ENCODE assay signal across 8 mouse cellular contexts in the genomic region with DNA sequence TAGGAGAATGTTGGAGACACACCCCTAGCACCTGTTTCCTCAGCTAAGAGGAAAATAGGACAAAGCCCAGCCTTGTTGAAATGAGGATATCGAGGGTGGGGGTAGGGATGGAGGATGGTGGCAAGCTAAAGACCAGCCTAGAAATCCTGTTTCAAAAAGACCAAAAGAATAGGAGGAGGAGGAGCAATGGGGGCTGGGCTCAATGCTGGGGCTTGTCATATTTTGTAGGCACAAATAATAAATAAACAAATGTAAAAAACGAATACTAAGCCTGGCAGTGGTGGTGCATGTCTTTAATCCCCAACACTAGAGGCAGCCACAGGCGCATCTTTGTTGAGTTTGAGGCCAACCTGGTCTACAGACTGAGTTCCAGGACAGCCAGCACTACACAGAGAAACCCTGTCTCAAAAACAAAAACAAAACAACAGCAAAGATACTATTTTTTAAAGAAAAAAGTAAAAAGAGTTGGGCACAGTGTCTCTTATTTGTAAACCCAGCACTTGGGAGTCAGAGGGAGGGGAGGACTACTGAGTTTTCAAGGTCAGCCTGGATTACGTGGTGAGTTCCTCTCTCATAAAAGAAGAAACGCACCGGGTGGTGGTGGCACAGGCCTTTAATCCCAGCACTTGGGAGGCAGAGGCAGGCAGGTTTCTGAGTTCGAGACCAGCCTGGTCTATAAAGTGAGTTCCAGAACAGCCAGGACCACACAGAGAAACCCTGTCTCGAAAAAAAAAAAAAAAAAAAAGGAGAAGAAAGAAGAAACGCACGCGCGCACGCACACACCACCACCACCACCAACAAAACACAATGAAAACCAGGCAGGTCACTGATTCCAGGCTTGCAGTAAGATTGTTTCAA. TPM values are rescaled to one million over a fixed set of nuclear protein-coding genes. Genes with fewer than 3 reads are reported as not detected.
DNase-seq lines count a peak whose midpoint lies in the region; ATAC-seq and TF ChIP-seq lines count a peak whose summit lies in the region.

No protein-coding gene starts in this region.

- H3K4me1 ChIP-seq in kidney, adult 2 months (ENCODE audit: control insufficient read depth, insufficient read depth, low read length), result peaks cover 10% of the 10 kb centered on the region; the same call in 1 of the 2 replicates
- peaks cover 6 to 15% of the 10 kb centered on the region in 2 experiments; a peak in 3 of 4 replicates for H3K4me1 ChIP-seq in MEL (ENCODE audit: control insufficient read depth in 1 of 2, insufficient read depth in 2 of 2, low read length in 2 of 2)
- peaks cover 21% of the 10 kb centered on the region for H3K4me1 ChIP-seq in forebrain, embryonic 16.5 days (replicated peaks; ENCODE audit: control insufficient read depth, insufficient read depth, low read length)

- TF ChIP-seq EP300 in MEL (IDR thresholded peaks at IDR 0.05; ENCODE audit: low read depth in 1 of 2, low read length in 2 of 2), result no peak

- TF ChIP-seq CTCF in kidney, adult 2 months (conservative IDR thresholded peaks at IDR 0.05; ENCODE audit: insufficient read depth, insufficient read length, low read depth, low read length), result no peak
- no peak for TF ChIP-seq CTCF in MEL (IDR thresholded peaks at IDR 0.05 in 2 of 3, conservative IDR thresholded peaks at IDR 0.05 in 1 of 3; ENCODE audit: control insufficient read depth in 1 of 3, insufficient read depth in 1 of 3, low read depth in 2 of 3, low read length in 3 of 3, poor library complexity in 1 of 3, severe bottlenecking in 1 of 3)

- no peak for TF ChIP-seq RAD21 in MEL (IDR thresholded peaks at IDR 0.05; ENCODE audit: low read depth, low read length)

- no peaks in the 10 kb centered on the region for H3K9me3 ChIP-seq in MEL (replicated peaks; ENCODE audit: insufficient read depth, low read length)
- H3K9me3 ChIP-seq in forebrain, embryonic 16.5 days (ENCODE audit: control insufficient read depth, low read length), result no peaks in the 10 kb centered on the region

- WGBS in kidney, adult 2 months, result 80% methylated on average over 13 of the region's 13 CpGs
- 79% methylated on average over 13 of the region's 13 CpGs for WGBS in forebrain, embryonic 16.5 days
- WGBS in macrophage (ENCODE audit: missing documents), result 88% methylated on average over 4 of the region's 13 CpGs

- H3K9ac ChIP-seq in MEL (ENCODE audit: control insufficient read depth, low read depth, low read length, poor library complexity, severe bottlenecking), result peak overlapping the region; percentile 59
- H3K9ac ChIP-seq in forebrain, embryonic 16.5 days (replicated peaks; ENCODE audit: low read depth, low read length), result peak overlapping the region; percentile 64

- intact Hi-C loops in left cerebral cortex, postnatal 14 days (cut with DNase I), result loop anchor here (5.0 kb wide), 1 partner anchor 256 kb away; no protein-coding TSS in a partner anchor

- H3K79me2 ChIP-seq in MEL (ENCODE audit: control insufficient read depth, insufficient read depth, low read length, poor library complexity), result peaks cover 10% of the 10 kb centered on the region
- peaks cover 19% of the 10 kb centered on the region; the same call in 1 of the 2 replicates for H3K79me2 ChIP-seq in macrophage (ENCODE audit: inconsistent target)

- TF ChIP-seq POLR2A in kidney, adult 2 months (IDR thresholded peaks at IDR 0.05; ENCODE audit: low read depth, low read length), result no peak
- TF ChIP-seq POLR2A in MEL (IDR thresholded peaks at IDR 0.05; ENCODE audit: control insufficient read depth in 1 of 2, insufficient read depth in 1 of 2, low read depth in 1 of 2, low read length in 2 of 2, poor library complexity in 1 of 2), result no peak

- no peak for DNase-seq in kidney, adult 2 months
- DNase-seq in kidney, adult 9 months, result no peak
- DNase-seq in MEL (ENCODE audit: low read depth, low spot score), result peak; percentile 50
- no peak for DNase-seq in frontal cortex, postnatal 36 days (ENCODE audit: low spot score in 2 of 2)
- no peak for DNase-seq in left cerebral cortex, adult 18-20 months (ENCODE audit: low spot score in 2 of 2)
- DNase-seq in left cerebral cortex, postnatal 14 days (ENCODE audit: low spot score in 2 of 2), result no peak

- H3K27ac ChIP-seq in kidney, adult 2 months (ENCODE audit: insufficient read depth, low read depth, low read length), result 0 out of 2 replicates have a peak overlapping the region, but pooled peaks have one; percentile 36
- H3K27ac ChIP-seq in MEL (ENCODE audit: control insufficient read depth, low read depth, low read length) (peak overlapping the region; percentile 70), macrophage (peak overlapping the region; percentile 92)
- no peak overlapping the region; the same call in 1 of the 2 replicates for H3K27ac ChIP-seq in forebrain, embryonic 16.5 days (ENCODE audit: low read length)

- H3K36me3 ChIP-seq in kidney, adult 2 months (ENCODE audit: control insufficient read depth, insufficient read depth, low read length), result no peaks in the 10 kb centered on the region
- H3K36me3 ChIP-seq in MEL (ENCODE audit: control insufficient read depth in 1 of 2, insufficient read depth in 2 of 2, low read length in 2 of 2), result peaks cover 0 to 5% of the 10 kb centered on the region in 2 experiments; a peak in 1 of 4 replicates
- no peaks in the 10 kb centered on the region for H3K36me3 ChIP-seq in forebrain, embryonic 16.5 days (ENCODE audit: control insufficient read depth, insufficient read depth)
- H3K36me3 ChIP-seq in macrophage (ENCODE audit: inconsistent target), result peaks cover 3% of the 10 kb centered on the region

- no peak for ATAC-seq in forebrain, embryonic 16.5 days

- H3K4me3 ChIP-seq in kidney, adult 2 months (ENCODE audit: insufficient read depth, low read depth, low read length), result peak overlapping the region; percentile 33; the same call in 1 of the 2 replicates
- H3K4me3 ChIP-seq in MEL (ENCODE audit: control insufficient read depth in 1 of 2, insufficient read depth in 1 of 2, low read depth in 2 of 2, low read length in 2 of 2) (peak overlapping the region; percentile 74 to 93), macrophage (ENCODE audit: inconsistent target) (peak overlapping the region; percentile 52)
- H3K4me3 ChIP-seq in forebrain, embryonic 16.5 days (replicated peaks; ENCODE audit: low read length), result peak overlapping the region; percentile 55

- H3K27me3 ChIP-seq in kidney, adult 2 months (replicated peaks; ENCODE audit: control insufficient read depth, insufficient read depth, low read length), result no peaks in the 10 kb centered on the region
- no peaks in the 10 kb centered on the region; a peak in 1 of 4 replicates for H3K27me3 ChIP-seq in MEL (ENCODE audit: control insufficient read depth in 1 of 2, insufficient read depth in 2 of 2, low read length in 2 of 2)
- H3K27me3 ChIP-seq in forebrain, embryonic 16.5 days (replicated peaks; ENCODE audit: control insufficient read depth, insufficient read depth, low read length), result no peaks in the 10 kb centered on the region; the same call in 1 of the 2 replicates

- peak overlapping the region; percentile 61 for H3K4me2 ChIP-seq in forebrain, embryonic 16.5 days (ENCODE audit: low read length)

RNA-seq across cellular contexts. Expression of a gene that starts 0.9 kb away (rescaled TPM):
- 7.2 and 7.7 TPM in 2 replicates for polyA plus RNA-seq in kidney, adult 2 months (2012; rRNA removed)
- 17.6 and 18.6 TPM in 2 replicates for total RNA-seq in MEL (2012; rRNA removed)
- 10 to 100 TPM; 25.2 to 91.8 TPM for polyA plus RNA-seq in MEL (2012; ENCODE audit: insufficient read depth in 1 of 2, insufficient read length in 2 of 2, low read depth in 1 of 2, low replicate concordance in 2 of 2, missing spikeins in 1 of 2)
- polyA plus RNA-seq in forebrain, embryonic 16.5 days (2015; fragmentation: Nextera tagmentation; extraction: Ambion mirVana), result 26.8 and 27.0 TPM in 2 replicates
- total RNA-seq in macrophage (2018; cell fraction: chromatin; rRNA removed), result 10 to 100 TPM; 20.7 to 49.9 (median 32.1) TPM
- 10 to 100 TPM in 25 of 26 experiments, 1 to 10 TPM in 1; 9.1 to 20.3 (median 13.2) TPM for total RNA-seq in macrophage (2018; cell fraction: cytosol; rRNA removed)
- 10 to 100 TPM; 15.3 to 47.0 (median 25.2) TPM for total RNA-seq in macrophage (2018; cell fraction: nucleus; rRNA removed)
- 10.7 to 11.5 TPM (median 10.8 TPM) in 3 replicates for polyA plus RNA-seq in macrophage (2018)
- total RNA-seq in left cerebral cortex, adult 18-20 months (2021), result 10 to 100 TPM; 15.0 to 15.2 TPM
- 10 to 100 TPM; 14.2 to 15.0 TPM for total RNA-seq in left cerebral cortex, postnatal 14 days (2021)

RNA-seq across cellular contexts. Expression of a gene that starts 5.5 kb away (rescaled TPM):
- 3.1 and 3.5 TPM in 2 replicates for polyA plus RNA-seq in kidney, adult 2 months (2012; rRNA removed)
- total RNA-seq in MEL (2012; rRNA removed), result 0.15 TPM in 1 of 2 replicates, not detected in the other
- polyA plus RNA-seq in MEL (2012; ENCODE audit: insufficient read depth in 1 of 2, insufficient read length in 2 of 2, low read depth in 1 of 2, low replicate concordance in 2 of 2, missing spikeins in 1 of 2) (under 1 TPM in 1 of 2 experiments, not detected in 1; 0.86 TPM), macrophage (2018) (47.4 to 91.9 TPM (median 63.3 TPM) in 3 replicates)
- 3.0 and 4.2 TPM in 2 replicates for polyA plus RNA-seq in forebrain, embryonic 16.5 days (2015; fragmentation: Nextera tagmentation; extraction: Ambion mirVana)
- total RNA-seq in macrophage (2018; cell fraction: chromatin; rRNA removed), result 100 to 1,000 TPM in 4 of 26 experiments, 10 to 100 TPM in 20, 1 to 10 TPM in 2; 5.9 to 185 (median 55.3) TPM
- total RNA-seq in macrophage (2018; cell fraction: cytosol; rRNA removed), result 100 to 1,000 TPM in 19 of 26 experiments, 10 to 100 TPM in 7; 78.9 to 400 (median 225) TPM
- total RNA-seq in macrophage (2018; cell fraction: nucleus; rRNA removed), result 100 to 1,000 TPM in 21 of 26 experiments, 10 to 100 TPM in 5; 45.0 to 322 (median 170) TPM
- 1 to 10 TPM; 1.3 to 1.8 TPM for total RNA-seq in left cerebral cortex, adult 18-20 months (2021)
- 1 to 10 TPM; 2.0 to 3.3 TPM for total RNA-seq in left cerebral cortex, postnatal 14 days (2021)

RNA-seq across cellular contexts. Expression of a gene that starts 8.7 kb away (rescaled TPM):
- 0.46 and 0.69 TPM in 2 replicates for polyA plus RNA-seq in kidney, adult 2 months (2012; rRNA removed)
- 1.6 and 2.0 TPM in 2 replicates for total RNA-seq in MEL (2012; rRNA removed)
- polyA plus RNA-seq in MEL (2012; ENCODE audit: insufficient read depth in 1 of 2, insufficient read length in 2 of 2, low read depth in 1 of 2, low replicate concordance in 2 of 2, missing spikeins in 1 of 2) (1 to 10 TPM in 1 of 2 experiments, not detected in 1; 1.1 TPM), macrophage (2018) (4.5 to 7.3 TPM (median 5.6 TPM) in 3 replicates)
- 6.7 and 8.3 TPM in 2 replicates for polyA plus RNA-seq in forebrain, embryonic 16.5 days (2015; fragmentation: Nextera tagmentation; extraction: Ambion mirVana)
- 1 to 10 TPM; 1.9 to 8.2 (median 5.8) TPM for total RNA-seq in macrophage (2018; cell fraction: chromatin; rRNA removed)
- 1 to 10 TPM; 2.8 to 7.3 (median 5.1) TPM for total RNA-seq in macrophage (2018; cell fraction: cytosol; rRNA removed)
- total RNA-seq in macrophage (2018; cell fraction: nucleus; rRNA removed), result 10 to 100 TPM in 4 of 26 experiments, 1 to 10 TPM in 22; 4.4 to 16.1 (median 7.0) TPM
- 1 to 10 TPM; 3.3 to 4.2 TPM for total RNA-seq in left cerebral cortex, adult 18-20 months (2021)
- 1 to 10 TPM; 2.9 to 3.6 TPM for total RNA-seq in left cerebral cortex, postnatal 14 days (2021)

RNA-seq across cellular contexts. Expression of a gene that starts 12.3 kb away (rescaled TPM):
- polyA plus RNA-seq in kidney, adult 2 months (2012; rRNA removed), result 22.4 and 31.3 TPM in 2 replicates
- total RNA-seq in MEL (2012; rRNA removed), result 0.26 and 0.31 TPM in 2 replicates
- polyA plus RNA-seq in MEL (2012; ENCODE audit: insufficient read depth in 1 of 2, insufficient read length in 2 of 2, low read depth in 1 of 2, low replicate concordance in 2 of 2, missing spikeins in 1 of 2) (under 1 TPM in 1 of 2 experiments, not detected in 1; 0.89 TPM), macrophage (2018) (not detected in 3 replicates)
- 98.2 and 129 TPM in 2 replicates for polyA plus RNA-seq in forebrain, embryonic 16.5 days (2015; fragmentation: Nextera tagmentation; extraction: Ambion mirVana)
- 1 to 10 TPM in 8 of 26 experiments, under 1 TPM in 2, not detected in 16; 0.45 to 2.9 (median 1.9) TPM for total RNA-seq in macrophage (2018; cell fraction: chromatin; rRNA removed)
- not detected for total RNA-seq in macrophage (2018; cell fraction: cytosol; rRNA removed)
- 1 to 10 TPM in 10 of 26 experiments, under 1 TPM in 4, not detected in 12; 0.67 to 3.9 (median 1.4) TPM for total RNA-seq in macrophage (2018; cell fraction: nucleus; rRNA removed)
- total RNA-seq in left cerebral cortex, adult 18-20 months (2021), result 10 to 100 TPM; 39.2 to 41.0 TPM
- total RNA-seq in left cerebral cortex, postnatal 14 days (2021), result 10 to 100 TPM; 34.3 to 39.5 TPM

RNA-seq across cellular contexts. Expression of a gene that starts 28.4 kb away (rescaled TPM):
- 0.36 and 0.48 TPM in 2 replicates for polyA plus RNA-seq in kidney, adult 2 months (2012; rRNA removed)
- total RNA-seq in MEL (2012; rRNA removed), result not detected in 2 replicates
- polyA plus RNA-seq in MEL (2012; ENCODE audit: insufficient read depth in 1 of 2, insufficient read length in 2 of 2, low read depth in 1 of 2, low replicate concordance in 2 of 2, missing spikeins in 1 of 2) (not detected), macrophage (2018) (not detected in 3 replicates)
- 144 and 179 TPM in 2 replicates for polyA plus RNA-seq in forebrain, embryonic 16.5 days (2015; fragmentation: Nextera tagmentation; extraction: Ambion mirVana)
- 1 to 10 TPM in 1 of 26 experiments, not detected in 25; 1.2 TPM for total RNA-seq in macrophage (2018; cell fraction: chromatin; rRNA removed)
- total RNA-seq in macrophage (2018; cell fraction: cytosol; rRNA removed), result not detected
- total RNA-seq in macrophage (2018; cell fraction: nucleus; rRNA removed), result not detected
- 10 to 100 TPM; 81.3 to 86.5 TPM for total RNA-seq in left cerebral cortex, adult 18-20 months (2021)
- 10 to 100 TPM; 89.9 to 97.3 TPM for total RNA-seq in left cerebral cortex, postnatal 14 days (2021)

Comparison
In these comparisons a context has a peak if more than half of its experiments do, and no peak if none do; other contexts are left out.
1. H3K4me3 ChIP-seq: peak in every context shown above with its lines; median percentile 84 in MEL; 55 in forebrain, embryonic 16.5 days; 52 in macrophage; 33 in kidney, adult 2 months.